Comparison of ENCODE assay signal across 17 mouse cellular contexts in genomic region chr13:112695526-112696240, GRCm38 (mm10). TPM values are rescaled to one million over a fixed set of nuclear protein-coding genes. Genes with fewer than 3 reads are reported as not detected.
A peak's percentile ranks its signal among the peaks of the same experiment; 100 is the strongest.
DNase-seq lines count a peak whose midpoint lies in the region; ATAC-seq lines count a peak whose summit lies in the region.
"Had no signal": no experiment of that assay in that cellular context is flagged by ENCODE, and none has a peak within 500 bp of the region (broad histone marks: within the 10 kb centered on the region; RNA-seq: fewer than 3 reads in every experiment).

No protein-coding gene starts in this region.

- H3K4me3 ChIP-seq in hindbrain, embryonic 14.5 days (replicated peaks; ENCODE audit: low read length): no peak overlapping the region
- no peak overlapping the region for H3K4me3 ChIP-seq in hindbrain, embryonic 12.5 days
- H3K4me3 ChIP-seq: embryonic facial prominence, embryonic 13.5 days; forebrain, embryonic 15.5 days; heart, embryonic 12.5 days; stomach, embryonic 15.5 days had no signal

- no peak overlapping the region for H3K9ac ChIP-seq in hindbrain, embryonic 14.5 days
- H3K9ac ChIP-seq in hindbrain, embryonic 12.5 days: no peak overlapping the region
- H3K9ac ChIP-seq: embryonic facial prominence, embryonic 13.5 days; forebrain, embryonic 15.5 days; heart, embryonic 12.5 days; liver, postnatal 0 days; stomach, embryonic 15.5 days had no signal

- H3K27ac ChIP-seq in hindbrain, embryonic 14.5 days: no peak overlapping the region
- H3K27ac ChIP-seq in hindbrain, embryonic 12.5 days: no peak overlapping the region
- H3K27ac ChIP-seq: embryonic facial prominence, embryonic 13.5 days; forebrain, embryonic 15.5 days; stomach, embryonic 15.5 days had no signal

- no peak overlapping the region for H3K4me2 ChIP-seq in hindbrain, embryonic 14.5 days (replicated peaks)
- H3K4me2 ChIP-seq in hindbrain, embryonic 12.5 days (replicated peaks): no peak overlapping the region
- H3K4me2 ChIP-seq: embryonic facial prominence, embryonic 13.5 days; forebrain, embryonic 15.5 days; heart, embryonic 12.5 days; stomach, embryonic 15.5 days had no signal

- DNase-seq in hindbrain, embryonic 14.5 days (ENCODE audit: low spot score): peak; percentile 36
- DNase-seq in T-cell, adult 2 months (ENCODE audit: low spot score): no peak
- no peak for DNase-seq in heart, postnatal 10 days
- DNase-seq in gastrocnemius, postnatal 10 days: no peak
- DNase-seq: gastrocnemius, postnatal 14 days; liver, postnatal 0 days; lung, postnatal 36 days; thymus, postnatal 4 days had no signal

- H3K36me3 ChIP-seq in hindbrain, embryonic 14.5 days (replicated peaks; ENCODE audit: control insufficient read depth, insufficient read depth): peaks cover 50% of the 10 kb centered on the region
- H3K36me3 ChIP-seq in hindbrain, embryonic 12.5 days: peaks cover 21% of the 10 kb centered on the region

- no peaks in the 10 kb centered on the region for H3K27me3 ChIP-seq in hindbrain, embryonic 14.5 days (ENCODE audit: control insufficient read depth, insufficient read depth, low read length)
- H3K27me3 ChIP-seq in hindbrain, embryonic 12.5 days: no peaks in the 10 kb centered on the region
- H3K27me3 ChIP-seq: embryonic facial prominence, embryonic 13.5 days; forebrain, embryonic 15.5 days; heart, embryonic 12.5 days; stomach, embryonic 15.5 days had no signal

- no peak; the same call in 1 of the 2 replicates for ATAC-seq in hindbrain, embryonic 14.5 days (ENCODE audit: low FRiP score)
- no peak for ATAC-seq in hindbrain, embryonic 12.5 days (ENCODE audit: low FRiP score)
- peak; percentile 14 for ATAC-seq in CD4-positive, CD25-positive, alpha-beta regulatory T cell, adult 4 months
- 0 out of 2 replicates have a peak, but pooled peaks have one; percentile 9 for ATAC-seq in granulocyte monocyte progenitor cell, adult 5-6 weeks (replicated peaks; ENCODE audit: poor library complexity, severe bottlenecking)
- peak; percentile 43; the same call in 1 of the 2 replicates for ATAC-seq in monocyte, adult 5-6 weeks (replicated peaks; ENCODE audit: insufficient number of reproducible peaks, low FRiP score, low TSS enrichment, poor library complexity, severe bottlenecking)
- ATAC-seq: forebrain, embryonic 15.5 days; liver, postnatal 0 days had no signal

- WGBS in hindbrain, embryonic 14.5 days: 96% methylated on average over 8 of the region's 8 CpGs
- WGBS in hindbrain, embryonic 12.5 days: 97% methylated on average over 8 of the region's 8 CpGs

- H3K9me3 ChIP-seq in hindbrain, embryonic 14.5 days (ENCODE audit: control insufficient read depth, low read length): peaks cover 4% of the 10 kb centered on the region; the same call in 1 of the 2 replicates
- no peaks in the 10 kb centered on the region for H3K9me3 ChIP-seq in hindbrain, embryonic 12.5 days (replicated peaks)
- H3K9me3 ChIP-seq: forebrain, embryonic 15.5 days; stomach, embryonic 15.5 days had no signal

- intact Hi-C loops in heart, postnatal 10 days (cut with DNase I): no loop called here

- H3K4me1 ChIP-seq in hindbrain, embryonic 14.5 days (replicated peaks; ENCODE audit: control insufficient read depth, insufficient read depth, low read length): no peaks in the 10 kb centered on the region
- H3K4me1 ChIP-seq in hindbrain, embryonic 12.5 days: no peaks in the 10 kb centered on the region
- H3K4me1 ChIP-seq: embryonic facial prominence, embryonic 13.5 days; forebrain, embryonic 15.5 days; heart, embryonic 12.5 days; stomach, embryonic 15.5 days had no signal

RNA-seq across cellular contexts. Expression of gene Slc38a9, which starts 35.1 kb away (rescaled TPM):
- polyA plus RNA-seq in hindbrain, embryonic 14.5 days (2014; fragmentation: Nextera tagmentation; extraction: Ambion mirVana): 18.5 and 21.0 TPM in 2 replicates
- polyA plus RNA-seq in hindbrain, embryonic 12.5 days (2016; fragmentation: Nextera tagmentation; extraction: Ambion mirVana): 22.9 and 25.2 TPM in 2 replicates
- polyA plus RNA-seq in CD4-positive, CD25-positive, alpha-beta regulatory T cell, adult 4 months (2017; shearing (Covaris generic)): 10 to 100 TPM; 32.2 to 32.9 TPM
- total RNA-seq in granulocyte monocyte progenitor cell, adult 5-6 weeks (2014; fragmentation: Nextera tagmentation): 23.7 and 26.2 TPM in 2 replicates
- total RNA-seq in granulocyte monocyte progenitor cell, adult 5-6 weeks (2017): 10.2 and 15.9 TPM in 2 replicates
- total RNA-seq in monocyte, adult 5-6 weeks (2017): 33.1 to 48.4 TPM (median 35.9 TPM) in 3 replicates
- 10 to 100 TPM; 12.3 to 15.1 TPM for total RNA-seq in heart, postnatal 10 days (2021)
- total RNA-seq in gastrocnemius, postnatal 10 days (2021): 1 to 10 TPM; 5.6 to 8.4 TPM

RNA-seq across cellular contexts. Expression of gene Ddx4, which starts 43.4 kb away (rescaled TPM):
- polyA plus RNA-seq in hindbrain, embryonic 14.5 days (2014; fragmentation: Nextera tagmentation; extraction: Ambion mirVana): 1.8 and 2.0 TPM in 2 replicates
- polyA plus RNA-seq in hindbrain, embryonic 12.5 days (2016; fragmentation: Nextera tagmentation; extraction: Ambion mirVana): 0.71 and 0.98 TPM in 2 replicates
- not detected for polyA plus RNA-seq in CD4-positive, CD25-positive, alpha-beta regulatory T cell, adult 4 months (2017; shearing (Covaris generic))
- total RNA-seq in granulocyte monocyte progenitor cell, adult 5-6 weeks (2014; fragmentation: Nextera tagmentation): not detected in 2 replicates
- total RNA-seq in granulocyte monocyte progenitor cell, adult 5-6 weeks (2017): not detected in 2 replicates
- 1.7 TPM in 1 of 3 replicates, not detected in the others for total RNA-seq in monocyte, adult 5-6 weeks (2017)
- total RNA-seq in heart, postnatal 10 days (2021): under 1 TPM; 0.14 to 0.37 TPM
- total RNA-seq in gastrocnemius, postnatal 10 days (2021): under 1 TPM; 0.11 to 0.12 TPM
- total RNA-seq: gastrocnemius, postnatal 14 days had no signal
- polyA plus RNA-seq: C2C12 had no signal

Comparison
In these comparisons a context has a peak if more than half of its experiments do, and no peak if none do; other contexts are left out.
1. ATAC-seq: peak in CD4-positive, CD25-positive, alpha-beta regulatory T cell, adult 4 months (single experiment), granulocyte monocyte progenitor cell, adult 5-6 weeks (single experiment) and monocyte, adult 5-6 weeks (single experiment); none in hindbrain, embryonic 14.5 days (single experiment) and hindbrain, embryonic 12.5 days (single experiment).